Mouse (Mus musculus) splenic B cell, adult 2 months (primary cell): ENCODE results near the gene Ccin.
A peak's percentile ranks its signal among the peaks of the same experiment; 100 is the strongest.

Experiments used
- DNase-seq: peaks from one replicate; pipeline ENCODE4 v3.0.0-alpha.2; 2011; ENCODE audit warnings: low read depth, low spot score
- H3K27me3 ChIP-seq: 2 replicates; pipeline ENCODE4 v1.6.1; 2012; ENCODE audit warnings: mild to moderate bottlenecking, low read length, moderate library complexity, mixed read lengths; ENCODE audit not compliant: control insufficient read depth, poor library complexity, insufficient read depth, severe bottlenecking
- H3K36me3 ChIP-seq: 2 replicates; pipeline ENCODE4 v1.6.1; 2012; ENCODE audit warnings: mild to moderate bottlenecking, low read length, moderate library complexity, mixed read lengths; ENCODE audit not compliant: control insufficient read depth, poor library complexity, insufficient read depth, severe bottlenecking

Gene Ccin

DNA sequence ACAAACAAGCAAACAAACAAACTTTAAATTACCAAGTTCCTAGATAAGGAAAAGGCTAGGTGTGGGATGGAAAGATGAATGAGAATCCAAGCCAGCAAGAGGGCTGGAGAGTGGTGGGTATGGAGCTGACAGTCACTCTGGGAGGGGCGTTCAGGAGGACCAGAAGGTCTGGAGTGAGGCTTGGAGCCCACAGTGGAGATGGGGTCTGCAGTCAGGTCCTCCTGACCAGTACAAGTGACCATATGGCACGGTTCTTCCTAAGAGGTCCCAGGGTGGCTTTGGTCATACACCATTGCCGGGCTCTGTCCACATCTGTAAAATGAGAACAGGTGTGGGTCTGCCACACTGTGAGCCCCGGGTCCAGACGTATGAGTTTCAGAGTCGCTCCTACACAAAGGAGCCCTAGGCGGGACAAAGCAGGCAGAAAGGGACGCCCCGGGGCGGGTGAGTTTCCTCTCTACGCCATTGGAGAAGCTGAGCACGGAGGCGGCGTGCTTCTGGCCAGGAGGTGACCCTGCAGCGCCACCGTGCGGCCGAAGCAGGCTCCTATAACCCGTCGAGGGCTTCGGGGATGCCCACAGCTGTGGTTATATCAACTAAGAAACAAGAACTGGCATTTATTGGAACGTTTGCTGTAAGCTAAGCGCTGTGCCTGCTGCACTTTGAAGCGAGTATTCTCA, 1.1 kb upstream of the Ccin start:
- Histone ChIP-seq H3K36me3 (no peaks in the 10 kb centered on the region), H3K27me3 (no peaks in the 10 kb centered on the region)
- DNase-seq: peak; percentile 96

DNA sequence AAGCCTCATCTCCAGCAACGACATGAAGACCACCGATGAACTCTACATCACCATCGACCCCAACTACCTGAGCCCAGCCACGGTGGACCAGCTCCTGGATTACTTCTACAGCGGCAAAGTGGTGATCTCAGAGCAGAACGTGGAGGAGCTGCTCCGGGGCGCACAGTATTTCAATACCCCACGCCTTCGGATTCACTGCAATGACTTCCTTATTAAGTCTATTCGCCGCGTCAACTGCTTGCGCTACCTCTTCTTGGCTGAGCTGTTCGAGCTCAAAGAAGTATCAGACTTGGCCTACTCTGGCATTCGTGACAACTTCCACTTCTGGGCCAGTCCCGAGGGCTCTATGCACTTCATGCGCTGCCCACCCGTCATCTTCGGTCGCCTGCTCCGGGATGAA, 473 bp downstream of the Ccin start:
- no peaks in the 10 kb centered on the region for H3K36me3 ChIP-seq
- no peaks in the 10 kb centered on the region for H3K27me3 ChIP-seq
- no peak for DNase-seq

DNA sequence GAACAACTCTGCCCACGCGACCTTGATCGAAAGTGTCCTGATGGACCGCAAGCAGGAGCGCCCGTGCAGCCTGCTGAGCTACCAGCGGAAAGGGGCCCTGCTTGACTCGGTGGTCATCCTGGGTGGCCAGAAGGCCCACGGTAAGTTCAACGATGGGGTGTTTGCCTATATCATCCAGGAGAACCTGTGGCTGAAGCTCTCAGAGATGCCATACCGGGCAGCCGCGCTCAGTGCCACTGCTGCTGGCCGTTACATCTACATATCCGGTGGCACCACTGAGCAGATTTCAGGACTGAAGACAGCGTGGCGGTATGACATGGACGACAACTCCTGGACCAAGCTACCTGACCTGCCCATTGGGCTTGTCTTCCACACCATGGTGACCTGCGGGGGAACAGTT, 1.0 kb downstream of the Ccin start:
- Histone ChIP-seq H3K27me3 (no peaks in the 10 kb centered on the region), H3K36me3 (no peaks in the 10 kb centered on the region)
- no peak for DNase-seq

DNA sequence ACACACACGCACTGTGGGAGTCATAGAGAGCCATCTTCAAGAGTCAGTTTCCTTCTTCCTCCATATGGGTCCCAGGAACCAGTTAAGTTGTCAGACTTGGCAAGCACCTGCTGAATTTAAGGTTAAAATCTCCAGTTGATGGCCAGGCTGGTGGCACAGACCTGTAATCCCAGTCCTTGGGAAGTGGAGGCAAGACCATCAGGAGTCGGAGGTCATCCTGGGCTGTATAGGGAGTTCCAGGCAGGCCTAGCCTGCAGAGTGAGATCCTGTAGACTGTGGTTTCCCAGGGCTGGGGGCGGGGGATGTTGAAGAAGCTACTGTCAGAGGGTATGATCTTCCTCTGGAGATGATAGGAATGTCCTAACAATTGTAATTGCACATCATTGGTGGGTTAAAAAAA, 5.7 kb downstream of the Ccin start:
- no peaks in the 10 kb centered on the region for H3K27me3 ChIP-seq
- no peaks in the 10 kb centered on the region for H3K36me3 ChIP-seq
- DNase-seq: no peak

DNA sequence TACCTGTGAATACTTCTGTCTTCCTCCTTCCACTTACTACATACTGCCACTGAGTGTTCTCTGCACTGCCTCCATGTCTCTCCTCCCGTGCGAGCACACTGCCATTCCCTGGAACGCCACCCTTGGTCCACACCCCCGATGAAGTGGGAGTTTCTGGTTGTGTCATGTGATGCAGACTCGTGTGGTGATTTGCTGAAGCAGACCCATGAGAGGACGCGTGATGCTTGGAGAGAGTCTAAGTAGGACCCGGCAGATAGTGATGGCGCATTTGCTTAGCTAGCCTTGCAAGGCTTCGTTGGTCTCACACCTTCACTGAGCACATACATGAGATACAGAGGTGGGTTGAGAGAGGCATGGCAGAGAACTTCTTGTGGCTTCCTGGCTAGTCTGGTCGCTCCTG, 9.8 kb downstream of the Ccin start:
- Histone ChIP-seq H3K36me3 (no peaks in the 10 kb centered on the region), H3K27me3 (no peaks in the 10 kb centered on the region)
- no peak for DNase-seq

DNA sequence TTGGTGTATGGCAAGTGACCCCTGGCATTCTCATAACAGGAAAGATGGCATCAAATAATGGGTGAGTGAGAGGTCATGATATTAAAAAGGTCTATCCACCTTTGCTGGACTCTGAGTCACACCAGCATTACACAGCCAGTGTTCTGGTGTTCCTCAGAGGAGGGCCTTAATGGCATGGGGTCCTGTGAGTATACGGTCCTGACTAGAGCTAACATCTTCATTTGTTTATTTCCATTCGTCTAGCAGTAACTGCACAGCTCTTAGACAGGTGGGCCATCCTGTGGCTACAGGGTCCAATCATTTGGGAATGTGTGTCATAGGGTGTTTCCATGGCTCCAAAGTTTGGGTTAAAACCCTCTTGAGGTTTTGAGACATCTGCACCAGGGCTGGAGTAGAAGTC, 11.1 kb downstream of the Ccin start:
- DNase-seq: no peak
- Histone ChIP-seq H3K27me3 (no peaks in the 10 kb centered on the region), H3K36me3 (no peaks in the 10 kb centered on the region)

DNA sequence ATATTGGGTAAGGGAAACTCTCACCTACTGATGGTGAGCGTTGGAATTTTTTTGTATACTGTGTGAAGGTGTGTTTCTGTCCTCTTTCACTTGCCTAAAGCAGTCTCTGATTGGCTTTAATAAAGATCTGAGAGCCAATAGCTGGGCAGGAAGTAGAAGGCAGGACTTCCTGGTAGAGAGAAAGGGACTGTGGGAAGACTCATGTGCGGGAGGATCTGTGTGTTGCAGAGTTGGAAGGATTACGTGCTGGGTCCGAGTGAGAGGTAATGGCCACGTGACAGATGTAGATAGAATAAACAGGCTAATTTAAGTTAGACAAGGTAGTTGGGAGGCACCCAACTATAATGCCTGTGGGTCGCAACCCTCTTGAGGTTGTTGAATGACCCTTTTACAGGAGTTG, 20.3 kb downstream of the Ccin start:
- Histone ChIP-seq H3K27me3 (no peaks in the 10 kb centered on the region), H3K36me3 (no peaks in the 10 kb centered on the region)
- DNase-seq: no peak

DNA sequence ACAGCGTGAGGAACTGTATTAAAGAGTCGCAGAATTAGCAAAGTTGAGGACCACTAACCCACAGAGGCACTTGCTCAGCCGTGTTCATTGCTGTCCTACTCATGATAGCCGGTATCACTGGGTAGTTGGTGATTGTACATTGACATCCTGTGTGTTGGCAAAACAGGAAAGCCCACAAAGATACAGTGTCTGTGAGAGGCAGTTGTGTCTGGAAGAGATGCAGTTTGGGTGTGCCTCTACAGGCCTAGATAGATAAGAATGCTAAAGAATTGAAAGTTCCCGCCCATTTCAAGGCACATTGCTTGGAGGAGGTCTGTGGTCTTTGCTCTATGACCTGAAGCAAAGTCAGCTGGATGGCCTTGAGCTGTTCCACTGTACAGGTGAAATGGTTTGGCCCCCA, 20.8 kb downstream of the Ccin start, which contains the start of gene Clta:
TSS of gene Clta (plus strand) at position 327 of the 400 bp plus-strand sequence.
- no peaks in the 10 kb centered on the region for H3K27me3 ChIP-seq
- H3K36me3 ChIP-seq: no peaks in the 10 kb centered on the region
- DNase-seq: no peak

DNA sequence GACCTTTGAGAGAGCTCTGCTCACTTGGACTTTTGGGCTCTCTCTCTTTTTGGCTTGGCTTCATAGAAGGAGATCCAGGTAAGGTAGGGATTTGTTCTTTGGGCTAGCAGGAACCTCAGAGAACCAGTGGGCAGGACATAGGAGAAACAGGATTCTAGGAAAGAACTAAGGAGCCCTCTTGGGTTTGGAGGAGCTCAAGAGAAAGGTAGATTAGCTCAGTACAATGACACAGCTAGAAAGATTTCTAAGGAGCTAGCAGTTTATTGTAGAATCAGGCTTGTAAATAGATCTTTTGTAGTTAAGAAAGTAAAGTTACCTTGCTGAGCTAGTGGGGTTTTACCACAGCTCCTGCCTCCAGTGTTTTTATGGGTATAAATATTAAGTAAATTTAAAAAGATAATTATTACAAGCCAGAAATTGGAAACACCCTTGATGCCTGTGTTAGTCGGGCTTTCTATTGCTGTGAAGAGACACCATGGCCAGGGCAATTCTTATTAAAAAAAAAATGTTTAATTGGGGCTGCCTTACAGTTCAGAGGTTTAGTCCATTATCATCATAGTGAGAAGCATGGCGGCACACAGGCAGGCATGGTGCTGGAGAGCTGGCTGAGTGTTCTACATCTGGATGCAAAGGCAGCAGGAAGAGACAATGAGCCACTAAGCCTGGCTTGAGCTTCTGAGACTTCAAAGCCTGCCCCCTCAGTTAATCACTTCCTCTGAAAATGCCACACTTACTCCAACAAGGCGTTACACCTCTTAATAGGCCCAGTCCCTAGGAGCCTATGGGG, 21.5 kb downstream of the Ccin start:
- Histone ChIP-seq H3K36me3 (no peaks in the 10 kb centered on the region), H3K27me3 (no peaks in the 10 kb centered on the region)
- no peak for DNase-seq

DNA sequence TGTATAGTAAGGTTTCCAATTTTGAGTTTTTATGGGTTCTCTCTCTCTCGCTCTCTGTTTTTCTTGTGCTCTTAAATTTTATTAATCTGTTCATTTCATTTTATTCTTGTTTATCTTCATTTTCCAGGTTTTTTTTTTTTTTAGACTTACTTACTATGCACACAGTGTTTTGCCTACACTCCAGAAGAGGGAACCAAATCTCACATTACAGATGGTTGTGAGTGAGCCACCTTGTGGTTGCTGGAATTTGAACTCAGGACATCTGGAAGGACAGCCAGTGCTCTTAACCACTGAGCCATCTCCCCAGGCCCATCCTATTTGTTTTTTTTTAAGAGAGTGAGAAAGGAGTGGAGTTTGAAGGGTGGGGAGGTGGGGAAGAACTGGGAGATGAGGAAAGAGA, 26.9 kb downstream of the Ccin start:
- no peaks in the 10 kb centered on the region for H3K27me3 ChIP-seq
- no peaks in the 10 kb centered on the region for H3K36me3 ChIP-seq
- peak; percentile 37 for DNase-seq

DNA sequence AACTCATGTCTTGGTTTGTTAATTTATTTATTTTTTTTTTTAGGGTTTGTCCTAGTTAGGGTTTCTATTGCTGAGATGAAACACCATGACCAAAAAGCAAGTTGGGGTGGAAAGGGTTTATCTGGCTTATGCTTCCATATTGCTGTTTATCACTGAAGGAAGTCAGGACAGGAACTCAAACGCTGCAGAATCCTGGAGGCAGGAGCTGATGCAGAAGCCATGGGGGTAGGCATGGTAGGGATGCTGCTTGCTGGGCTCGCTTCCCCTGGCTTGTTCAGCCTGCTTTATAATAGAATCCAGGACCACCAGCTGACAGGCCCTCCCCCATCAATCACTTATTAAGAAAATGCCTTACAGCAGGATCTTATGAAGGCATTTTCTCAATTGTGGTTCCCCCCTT, 27.6 kb downstream of the Ccin start:
- no peaks in the 10 kb centered on the region for H3K27me3 ChIP-seq
- no peaks in the 10 kb centered on the region for H3K36me3 ChIP-seq
- DNase-seq: no peak

DNA sequence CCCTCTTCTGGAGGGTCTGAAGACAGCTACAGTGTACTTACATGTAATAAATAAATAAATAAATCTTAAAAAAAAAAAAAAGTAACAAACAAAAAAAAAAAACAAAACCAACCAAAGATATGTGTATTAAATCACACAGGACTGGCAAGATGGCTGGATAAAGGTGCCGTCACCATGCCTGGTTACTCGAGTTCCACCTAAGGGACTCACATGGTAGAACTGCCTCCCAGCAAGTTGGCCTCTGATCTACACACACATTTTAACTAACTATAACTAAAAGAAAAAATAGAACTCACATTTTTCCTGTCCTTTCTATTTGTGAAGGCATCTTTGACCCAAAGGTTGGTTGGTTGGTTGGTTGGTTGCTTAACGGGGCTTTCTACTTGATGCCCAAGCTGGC, 28.5 kb downstream of the Ccin start:
- peak; percentile 17 for DNase-seq
- Histone ChIP-seq H3K27me3 (no peaks in the 10 kb centered on the region), H3K36me3 (no peaks in the 10 kb centered on the region)

DNA sequence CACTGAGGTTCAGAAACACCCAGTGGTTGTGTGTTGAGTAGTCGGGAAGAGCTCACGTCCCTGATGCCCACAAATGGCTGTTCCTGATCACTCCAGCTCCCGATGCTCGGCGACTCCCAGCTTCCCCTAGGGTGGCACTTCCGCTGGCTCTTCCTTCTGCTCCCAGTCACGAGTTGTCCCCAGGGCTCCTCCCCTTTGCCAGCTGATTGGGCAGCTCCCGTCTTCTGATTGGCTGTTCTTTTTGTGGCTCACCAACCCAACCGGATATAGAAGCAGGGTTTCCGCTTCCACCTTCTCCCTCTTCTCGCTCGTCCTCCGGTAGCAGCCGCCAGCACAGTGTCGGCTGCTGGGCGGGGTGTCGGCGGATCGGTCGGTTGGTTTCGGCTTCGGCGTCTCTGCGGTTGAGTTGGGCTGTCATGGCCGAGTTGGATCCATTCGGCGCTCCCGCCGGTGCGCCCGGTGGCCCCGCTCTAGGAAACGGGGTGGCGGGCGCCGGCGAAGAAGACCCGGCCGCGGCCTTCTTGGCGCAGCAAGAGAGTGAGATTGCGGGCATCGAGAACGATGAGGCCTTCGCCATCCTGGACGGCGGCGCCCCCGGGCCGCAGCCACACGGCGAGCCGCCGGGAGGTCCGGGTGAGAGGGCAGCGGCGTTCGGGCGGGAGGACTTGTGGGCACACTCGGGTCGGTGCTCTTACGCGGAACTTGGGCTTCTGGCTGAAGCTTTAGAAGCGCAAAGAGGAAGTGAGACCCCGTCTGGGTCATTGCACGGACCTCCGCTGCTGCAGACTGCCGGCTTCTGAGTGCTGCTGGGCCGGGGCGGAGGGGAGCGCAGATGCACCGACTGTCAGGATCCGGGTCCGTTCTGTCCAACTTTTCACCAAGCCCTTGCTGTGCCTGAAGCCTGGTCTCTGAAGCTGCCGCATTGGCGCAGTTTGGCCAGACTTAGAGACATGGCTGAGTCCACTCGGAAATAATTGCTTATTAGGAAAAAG, 29.4 kb downstream of the Ccin start:
- DNase-seq: peak; percentile 91
- no peaks in the 10 kb centered on the region for H3K27me3 ChIP-seq
- no peaks in the 10 kb centered on the region for H3K36me3 ChIP-seq

DNA sequence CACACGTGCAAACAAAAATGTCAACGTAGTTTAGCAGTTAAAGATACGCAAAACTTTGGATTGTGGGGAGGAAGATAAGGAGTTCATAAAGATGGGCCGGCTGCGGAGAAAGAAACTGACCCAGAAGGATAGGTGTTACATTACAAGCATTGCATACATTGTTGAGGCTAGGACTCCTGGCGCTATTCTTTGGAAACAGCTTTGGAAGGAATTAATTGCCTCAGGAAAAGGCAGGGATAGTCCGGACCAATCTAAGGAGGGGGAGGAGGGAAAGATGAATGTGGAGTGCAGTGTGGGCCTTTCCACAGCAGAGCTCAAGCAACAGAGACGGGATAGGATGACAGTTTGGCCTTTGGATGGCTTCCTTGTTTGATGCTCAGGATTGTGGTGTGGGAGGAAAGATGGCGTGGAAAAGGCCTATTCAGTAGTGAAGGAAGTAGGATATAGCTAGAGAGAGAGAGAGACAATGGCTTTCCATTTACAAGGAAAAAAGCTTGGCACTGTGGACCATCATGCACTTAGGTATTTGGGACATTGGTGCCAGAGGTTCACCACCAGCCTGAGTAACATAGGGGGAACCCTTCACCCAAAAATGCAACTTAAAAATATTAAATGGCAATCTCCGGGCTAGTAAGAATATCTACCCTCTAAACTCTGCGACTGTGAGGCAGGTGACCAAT, 30.2 kb downstream of the Ccin start:
- H3K27me3 ChIP-seq: no peaks in the 10 kb centered on the region
- H3K36me3 ChIP-seq: no peaks in the 10 kb centered on the region
- DNase-seq: no peak
